Mouse (Mus musculus) right cerebral cortex, postnatal 25 days (tissue): ENCODE data around the gene 2810408A11Rik.
A peak's percentile ranks its signal among the peaks of the same experiment; 100 is the strongest.
"Not testable (repeated sequence)": the region's sequence is repeated elsewhere in the genome, so short reads cannot be mapped to it uniquely, and the experiment has no call there.

Source experiments
- DNase-seq: peaks from one replicate; pipeline ENCODE4 v3.0.0; 2022

The 2810408A11Rik gene

GRCm38 (mm10) chr11:69878952-69879351 is 21.8 kb downstream of the 2810408A11Rik start:
- no peak for DNase-seq

- DNase-seq, result no peak
Measured at GRCm38 (mm10) chr11:69878399-69878798, 22.4 kb downstream of the 2810408A11Rik start.

- DNase-seq, result no peak
Measured at GRCm38 (mm10) chr11:69877878-69878277, 22.9 kb downstream of the 2810408A11Rik start, which contains the start of gene Tmem95. Gene Tmem95, minus strand, starts transcription at chr11:69878018.

- peak; percentile 62 for DNase-seq
Measured at GRCm38 (mm10) chr11:69876867-69877266, 23.9 kb downstream of the 2810408A11Rik start.

GRCm38 (mm10) chr11:69876186-69876585 is 24.6 kb downstream of the 2810408A11Rik start:
- no peak for DNase-seq

GRCm38 (mm10) chr11:69872451-69872850 is 28.3 kb downstream of the 2810408A11Rik start:
- DNase-seq, result no peak

GRCm38 (mm10) chr11:69871822-69872221 is 29.0 kb downstream of the 2810408A11Rik start:
- DNase-seq, result no peak

GRCm38 (mm10) chr11:69870289-69871069 is 30.3 kb downstream of the 2810408A11Rik start:
- no peak for DNase-seq

GRCm38 (mm10) chr11:69867335-69867734 is 33.5 kb downstream of the 2810408A11Rik start:
- no peak for DNase-seq

- no peak for DNase-seq
Measured at GRCm38 (mm10) chr11:69865561-69865960, 35.2 kb downstream of the 2810408A11Rik start.

GRCm38 (mm10) chr11:69864138-69864860 is 36.5 kb downstream of the 2810408A11Rik start:
- no peak for DNase-seq

GRCm38 (mm10) chr11:69863729-69864128 is 37.1 kb downstream of the 2810408A11Rik start:
- DNase-seq, result not testable (repeated sequence)

GRCm38 (mm10) chr11:69858113-69858998 is 42.4 kb downstream of the 2810408A11Rik start, which contains the start of gene Tnk1:
Gene Tnk1, minus strand, starts transcription at chr11:69858730.
- no peak for DNase-seq

- DNase-seq, result no peak
Measured at GRCm38 (mm10) chr11:69855347-69855746, 45.4 kb downstream of the 2810408A11Rik start.

- no peak for DNase-seq
Measured at GRCm38 (mm10) chr11:69854680-69855079, 46.1 kb downstream of the 2810408A11Rik start.

- no peak for DNase-seq
Measured at GRCm38 (mm10) chr11:69853994-69854393, 46.8 kb downstream of the 2810408A11Rik start.

GRCm38 (mm10) chr11:69850754-69851153 is 50.0 kb downstream of the 2810408A11Rik start:
- DNase-seq, result no peak

- DNase-seq, result no peak
Measured at GRCm38 (mm10) chr11:69849884-69850283, 50.9 kb downstream of the 2810408A11Rik start.

GRCm38 (mm10) chr11:69849128-69849527 is 51.7 kb downstream of the 2810408A11Rik start:
- no peak for DNase-seq

GRCm38 (mm10) chr11:69848021-69848420 is 52.8 kb downstream of the 2810408A11Rik start:
- DNase-seq, result no peak
